Mouse (Mus musculus) midbrain, embryonic 14.5 days (tissue): ENCODE data around the gene Rbfox2. TPM values are rescaled to one million over a fixed set of nuclear protein-coding genes. Genes with fewer than 3 reads are reported as not detected.
A peak's percentile ranks its signal among the peaks of the same experiment; 100 is the strongest.

ENCODE experiments used
- ATAC-seq: fragments of 200-750 bp; cut with Nextera tagmentation; 2 replicates; pipeline ENCODE4 v1.8.0; 2017; ENCODE audit warnings: moderate number of reproducible peaks, moderate library complexity; ENCODE audit not compliant: low FRiP score, low TSS enrichment
- DNase-seq: peaks from one replicate; pipeline ENCODE4 v3.0.0-alpha.2; 2015
- H3K27ac ChIP-seq: fragments of 300-500 bp; sonication (generic); replicated peaks from 2 replicates; pipeline ENCODE4 v1.5.1; 2014; ENCODE audit warnings: mild to moderate bottlenecking, low read depth, low read length, moderate library complexity
- H3K27me3 ChIP-seq: fragments of 300-500 bp; sonication (generic); 2 replicates; pipeline ENCODE4 v1.6.1; 2014; ENCODE audit warnings: low read length, control low read depth, mixed read lengths; ENCODE audit not compliant: control insufficient read depth, insufficient read depth
- H3K36me3 ChIP-seq: fragments of 300-500 bp; sonication (generic); 2 replicates; pipeline ENCODE4 v1.6.1; 2014; ENCODE audit warnings: low read length, control low read depth; ENCODE audit not compliant: control insufficient read depth, insufficient read depth
- H3K4me1 ChIP-seq: fragments of 300-500 bp; sonication (generic); 2 replicates; pipeline ENCODE4 v1.6.1; 2014; ENCODE audit warnings: mild to moderate bottlenecking, antibody characterized with exemption, low read length, control low read depth; ENCODE audit not compliant: control insufficient read depth, insufficient read depth
- H3K4me2 ChIP-seq: fragments of 300-500 bp; sonication (generic); 2 replicates; pipeline ENCODE4 v1.6.1; 2014; ENCODE audit warnings: mild to moderate bottlenecking, low read length, moderate library complexity
- H3K4me3 ChIP-seq: fragments of 300-500 bp; sonication (generic); replicated peaks from 2 replicates; pipeline ENCODE4 v1.5.1; 2014; ENCODE audit warnings: low read depth, low read length
- H3K9ac ChIP-seq: fragments of 300-500 bp; sonication (generic); replicated peaks from 2 replicates; pipeline ENCODE4 v1.6.1; 2014; ENCODE audit warnings: mild to moderate bottlenecking, low read length, moderate library complexity
- H3K9me3 ChIP-seq: fragments of 300-500 bp; sonication (generic); 2 replicates; pipeline ENCODE4 v1.6.1; 2016; ENCODE audit warnings: low read length, control low read depth, mixed read lengths; ENCODE audit not compliant: control insufficient read depth
- WGBS: fragments of 180-500 bp; shearing (Covaris S2); extraction: QIAGEN DNeasy Blood & Tissue Kit; methylation state at CpG from one replicate; pipeline ENCODE4 v1.1.7; 2014; 5-methylcytosine and 5-hydroxymethylcytosine counted together
- polyA plus RNA-seq: library from polyadenylated mRNA; unstranded; fragments of >200 nt; fragmentation: Nextera tagmentation; extraction: Ambion mirVana; gene quantifications from 2 replicates; pipeline ENCODE4 v1.2.1, GENCODE M21; 2014

Rbfox2 gene
- polyA plus RNA-seq, 1 experiment from 2014 or later, result 195 TPM

DNA sequence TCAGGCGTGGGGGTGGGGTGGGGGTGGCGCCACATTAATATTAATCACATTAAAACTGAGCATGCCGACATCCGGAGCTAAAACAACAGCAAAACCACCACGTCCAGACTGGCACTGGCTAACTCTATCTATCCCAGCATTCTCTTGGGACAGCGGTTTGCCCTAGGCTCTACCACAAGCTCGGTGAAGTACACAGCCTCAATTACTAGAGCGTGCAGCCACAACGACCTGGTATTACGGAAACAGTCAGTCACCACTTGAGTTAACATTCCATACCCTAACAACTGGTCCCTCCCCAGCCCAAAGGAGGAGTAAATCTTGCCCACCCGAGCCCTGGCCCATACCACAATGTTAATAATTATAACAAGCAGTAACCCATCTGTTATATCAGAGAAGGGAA is 217.6 kb downstream of the Rbfox2 start:
- no peaks in the 10 kb centered on the region for H3K4me1 ChIP-seq
- no peaks in the 10 kb centered on the region for H3K9me3 ChIP-seq
- no peak overlapping the region for H3K9ac ChIP-seq
- no peak overlapping the region for H3K27ac ChIP-seq
- peak; percentile 55 for DNase-seq
- H3K27me3 ChIP-seq, result no peaks in the 10 kb centered on the region
- no peak overlapping the region for H3K4me3 ChIP-seq
- H3K4me2 ChIP-seq, result no peak overlapping the region
- peaks cover 52% of the 10 kb centered on the region for H3K36me3 ChIP-seq
- ATAC-seq, result no peak
- WGBS, result 57% methylated on average over 11 of the region's 11 CpGs

DNA sequence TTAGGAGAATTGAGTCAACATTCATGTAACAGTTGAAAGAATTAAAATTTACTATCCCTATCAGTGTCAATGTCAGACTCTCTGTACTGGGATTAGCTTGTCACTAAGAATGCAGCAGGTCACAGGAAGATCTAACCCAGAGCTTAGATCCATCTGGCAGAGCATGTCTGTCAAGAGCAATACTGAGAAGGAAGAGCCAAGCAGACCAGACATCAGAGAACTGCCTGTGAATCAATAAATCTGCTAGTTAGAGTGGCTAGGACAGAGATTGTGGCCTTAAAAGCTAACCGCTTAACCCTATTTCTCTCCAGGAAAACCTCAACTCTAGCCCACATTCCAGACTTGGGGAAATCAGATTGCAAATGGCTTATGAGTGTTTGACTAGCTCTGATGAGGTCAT is 220.3 kb downstream of the Rbfox2 start:
- ATAC-seq, result no peak
- Histone ChIP-seq H3K4me3 (no peak overlapping the region), H3K4me1 (no peaks in the 10 kb centered on the region), H3K27ac (no peak overlapping the region), H3K27me3 (no peaks in the 10 kb centered on the region), H3K36me3 (peaks cover 56% of the 10 kb centered on the region), H3K4me2 (no peak overlapping the region), H3K9ac (no peak overlapping the region), H3K9me3 (no peaks in the 10 kb centered on the region)
- WGBS, result 100% methylated on average over 1 of the region's 1 CpGs
- no peak for DNase-seq

DNA sequence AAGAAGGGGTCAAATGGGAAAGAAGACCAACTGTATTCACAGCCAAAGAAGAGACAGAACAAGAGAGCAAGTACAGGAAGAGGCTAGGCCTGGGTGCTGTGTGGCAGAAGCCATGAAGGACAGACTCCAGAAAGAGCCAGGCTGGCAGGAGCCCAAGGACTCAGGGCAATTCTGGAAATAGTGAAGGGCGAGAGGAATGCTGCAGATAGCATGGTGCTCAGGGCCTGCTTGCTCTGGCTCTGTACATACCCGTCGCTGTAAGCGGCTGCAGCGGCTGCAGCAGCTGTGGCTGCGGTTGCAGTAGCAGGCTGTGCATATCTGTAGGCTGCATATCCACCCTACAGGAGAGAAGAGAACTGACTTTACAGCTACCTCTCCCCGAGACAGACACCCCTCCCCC is 221.0 kb downstream of the Rbfox2 start:
- H3K9ac ChIP-seq, result no peak overlapping the region
- DNase-seq, result no peak
- no peaks in the 10 kb centered on the region for H3K27me3 ChIP-seq
- no peaks in the 10 kb centered on the region for H3K9me3 ChIP-seq
- 89% methylated on average over 7 of the region's 7 CpGs for WGBS
- ATAC-seq, result no peak
- H3K27ac ChIP-seq, result no peak overlapping the region
- no peak overlapping the region for H3K4me3 ChIP-seq
- H3K4me2 ChIP-seq, result no peak overlapping the region
- H3K36me3 ChIP-seq, result peaks cover 60% of the 10 kb centered on the region
- H3K4me1 ChIP-seq, result no peaks in the 10 kb centered on the region

DNA sequence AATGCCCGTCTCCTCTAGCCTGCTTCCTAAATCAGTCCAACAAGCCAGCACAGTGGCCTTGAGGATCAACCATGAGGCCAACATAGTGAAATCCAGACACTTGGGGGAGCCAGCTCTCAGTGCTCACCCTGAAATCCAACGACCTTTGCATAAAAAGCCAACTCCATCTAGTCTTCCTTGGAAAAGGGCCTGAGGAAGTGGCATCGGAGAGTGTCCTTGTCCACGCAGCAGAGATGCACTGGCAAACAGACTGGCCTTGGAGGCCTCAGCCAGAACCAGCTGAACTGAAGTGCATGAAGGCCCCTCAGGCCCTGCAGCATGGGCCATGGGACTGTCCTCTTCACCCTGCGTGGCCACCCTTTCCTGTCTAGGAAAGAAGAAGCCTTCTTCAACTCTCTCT is 225.3 kb downstream of the Rbfox2 start:
- Histone ChIP-seq H3K27ac (no peak overlapping the region), H3K4me2 (no peak overlapping the region), H3K36me3 (peaks cover 81% of the 10 kb centered on the region), H3K4me1 (no peaks in the 10 kb centered on the region), H3K27me3 (no peaks in the 10 kb centered on the region), H3K4me3 (no peak overlapping the region), H3K9ac (no peak overlapping the region), H3K9me3 (no peaks in the 10 kb centered on the region)
- DNase-seq (no peak), ATAC-seq (no peak)
- 90% methylated on average over 5 of the region's 5 CpGs for WGBS

DNA sequence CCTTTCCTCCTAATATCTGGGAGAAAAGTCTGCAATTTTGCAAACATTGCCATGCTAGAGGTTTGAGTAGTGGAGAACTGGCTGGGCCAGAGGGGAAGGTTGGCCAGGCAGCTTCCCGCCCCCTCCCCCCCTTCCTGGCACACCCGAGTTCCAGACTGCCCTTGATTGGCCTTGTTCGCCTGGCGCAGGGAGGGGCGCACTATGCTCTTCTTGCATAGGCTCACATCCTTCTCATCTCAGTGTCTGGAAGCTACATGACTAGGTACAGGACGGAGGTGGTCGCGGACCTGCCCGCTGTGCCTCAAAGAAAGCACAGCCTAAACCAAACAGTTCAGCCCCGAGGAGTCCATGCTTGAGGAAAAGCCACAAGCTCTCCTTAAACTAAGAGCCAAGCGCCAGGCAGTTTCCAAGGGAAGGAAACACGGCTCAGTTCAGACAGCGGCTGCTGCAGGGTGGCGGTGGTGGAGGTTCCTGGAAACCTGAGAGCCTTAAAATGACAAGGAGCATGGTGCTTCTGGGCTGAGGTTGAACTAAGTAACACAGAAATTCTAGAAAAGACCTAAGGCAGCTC is 226.0 kb downstream of the Rbfox2 start:
- no peak for ATAC-seq
- Histone ChIP-seq H3K36me3 (peaks cover 78% of the 10 kb centered on the region), H3K27ac (no peak overlapping the region), H3K9ac (no peak overlapping the region), H3K27me3 (no peaks in the 10 kb centered on the region), H3K4me2 (no peak overlapping the region), H3K4me1 (no peaks in the 10 kb centered on the region), H3K9me3 (no peaks in the 10 kb centered on the region), H3K4me3 (no peak overlapping the region)
- no peak for DNase-seq
- 81% methylated on average over 14 of the region's 14 CpGs for WGBS

DNA sequence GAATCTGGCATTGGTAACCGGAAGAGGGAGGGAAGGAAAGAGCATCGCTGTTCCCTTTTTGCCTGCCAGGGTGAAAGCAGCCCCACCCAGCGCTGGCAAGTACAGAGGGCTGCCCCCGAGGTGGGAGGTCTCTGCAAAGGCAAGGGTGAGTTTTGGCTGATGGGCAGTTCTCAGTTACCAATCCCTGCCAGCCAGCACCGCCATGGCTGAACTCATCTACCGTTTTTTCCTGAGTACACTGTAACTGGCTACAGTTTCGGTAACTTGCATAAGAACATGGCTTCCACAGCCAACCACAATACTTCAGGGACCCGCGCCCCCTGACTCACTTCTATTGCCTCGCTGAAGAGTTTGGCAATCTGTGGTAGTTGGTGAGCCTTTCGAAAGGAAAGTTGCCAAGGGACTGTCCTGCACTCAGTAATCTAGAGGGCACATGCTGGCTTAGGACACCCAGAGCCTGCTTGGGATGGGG is 226.9 kb downstream of the Rbfox2 start:
- ATAC-seq (no peak), DNase-seq (no peak)
- Histone ChIP-seq H3K9me3 (no peaks in the 10 kb centered on the region), H3K27me3 (no peaks in the 10 kb centered on the region), H3K4me3 (no peak overlapping the region), H3K4me1 (no peaks in the 10 kb centered on the region), H3K27ac (no peak overlapping the region), H3K4me2 (no peak overlapping the region), H3K36me3 (peaks cover 73% of the 10 kb centered on the region), H3K9ac (no peak overlapping the region)
- WGBS, result 73% methylated on average over 11 of the region's 11 CpGs

DNA sequence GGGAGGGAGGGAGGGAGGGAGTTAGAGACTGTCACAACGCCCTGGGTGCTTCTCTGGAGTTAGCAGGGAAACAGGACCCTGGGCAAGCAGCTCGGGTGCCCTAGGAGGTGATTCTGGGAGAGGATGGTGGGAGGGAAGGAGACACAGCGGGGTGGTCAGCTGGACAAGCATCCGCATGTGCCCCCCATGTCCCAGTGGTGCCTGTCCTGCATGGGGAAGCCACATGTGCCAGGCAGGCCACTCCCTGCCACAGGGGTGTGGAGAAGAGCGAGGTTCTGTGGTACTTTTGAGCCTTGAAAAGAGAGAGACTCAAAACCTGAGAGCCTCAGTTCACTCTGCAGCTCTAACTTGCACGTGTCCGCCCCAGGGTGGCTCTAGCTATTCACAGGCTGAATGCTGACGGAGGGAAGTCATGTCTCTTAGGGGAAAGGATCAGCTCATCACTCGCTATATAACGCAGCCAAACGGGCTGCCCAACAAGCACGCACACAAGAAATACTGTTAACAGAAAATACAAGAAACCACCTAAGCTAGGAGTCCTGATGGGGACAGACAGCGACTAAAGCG is 227.5 kb downstream of the Rbfox2 start:
- H3K9ac ChIP-seq, result no peak overlapping the region
- H3K27me3 ChIP-seq, result no peaks in the 10 kb centered on the region
- no peaks in the 10 kb centered on the region for H3K4me1 ChIP-seq
- ATAC-seq (no peak), DNase-seq (no peak)
- peaks cover 67% of the 10 kb centered on the region for H3K36me3 ChIP-seq
- no peak overlapping the region for H3K27ac ChIP-seq
- H3K4me2 ChIP-seq, result no peak overlapping the region
- no peaks in the 10 kb centered on the region for H3K9me3 ChIP-seq
- 64% methylated on average over 14 of the region's 14 CpGs for WGBS
- no peak overlapping the region for H3K4me3 ChIP-seq

DNA sequence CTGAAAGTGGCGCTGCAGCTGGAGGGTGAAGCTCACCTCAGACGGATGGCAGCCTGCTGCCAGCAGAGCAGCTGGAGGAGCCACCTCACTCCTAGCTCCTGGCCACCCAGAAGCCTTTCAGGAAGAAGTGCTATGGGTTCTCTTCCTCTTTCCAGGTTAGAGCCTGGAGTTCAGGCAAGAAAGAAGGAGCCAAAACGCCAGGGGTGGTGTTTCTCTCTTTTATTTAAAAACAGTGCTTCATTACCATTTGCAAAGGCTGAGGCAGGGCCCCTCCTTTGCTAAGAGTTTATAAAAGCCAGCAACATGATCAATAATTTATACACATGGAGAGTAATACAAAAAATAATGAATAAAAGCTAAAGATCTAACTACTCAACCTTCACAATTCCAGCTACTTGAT is 228.0 kb downstream of the Rbfox2 start:
- DNase-seq, result no peak
- no peak for ATAC-seq
- H3K4me3 ChIP-seq, result no peak overlapping the region
- H3K4me1 ChIP-seq, result no peaks in the 10 kb centered on the region
- WGBS, result 65% methylated on average over 3 of the region's 3 CpGs
- H3K27ac ChIP-seq, result 0 out of 2 replicates have a peak overlapping the region, but pooled peaks have one; percentile 9
- no peak overlapping the region for H3K9ac ChIP-seq
- no peak overlapping the region for H3K4me2 ChIP-seq
- H3K36me3 ChIP-seq, result peaks cover 62% of the 10 kb centered on the region
- H3K27me3 ChIP-seq, result no peaks in the 10 kb centered on the region
- H3K9me3 ChIP-seq, result no peaks in the 10 kb centered on the region

DNA sequence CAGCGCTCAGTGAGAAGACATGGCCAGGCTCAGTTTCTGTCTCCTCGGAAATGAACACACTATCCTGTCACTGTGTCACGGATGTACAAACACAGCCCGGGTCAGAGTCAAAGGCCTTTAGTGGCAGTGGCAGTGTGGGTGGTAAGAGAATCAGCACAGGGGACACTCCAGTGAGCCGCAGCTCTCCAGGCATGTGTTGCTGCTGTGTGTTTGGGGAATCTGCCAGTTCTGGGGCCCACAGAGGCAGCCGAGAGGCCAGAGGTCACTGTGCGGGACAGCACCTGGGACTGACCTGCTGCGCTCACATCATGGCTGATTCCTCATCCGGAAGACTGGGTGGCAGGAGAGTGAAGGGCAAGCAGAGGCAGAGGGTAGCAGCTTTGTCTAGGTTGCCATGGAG is 228.9 kb downstream of the Rbfox2 start:
- Histone ChIP-seq H3K27ac (no peak overlapping the region), H3K4me3 (no peak overlapping the region), H3K4me1 (no peaks in the 10 kb centered on the region), H3K4me2 (no peak overlapping the region), H3K27me3 (no peaks in the 10 kb centered on the region), H3K9ac (no peak overlapping the region), H3K9me3 (no peaks in the 10 kb centered on the region), H3K36me3 (peaks cover 55% of the 10 kb centered on the region)
- ATAC-seq, result no peak
- 90% methylated on average over 9 of the region's 9 CpGs for WGBS
- DNase-seq, result no peak
